Mouse (Mus musculus) macrophage (primary cell): ENCODE data around the gene Flad1. TPM values are rescaled to one million over a fixed set of nuclear protein-coding genes. Genes with fewer than 3 reads are reported as not detected.
A peak's percentile ranks its signal among the peaks of the same experiment; 100 is the strongest.

Experiments used
- H3K27ac ChIP-seq: fragments of 350-480 bp; formaldehyde crosslinking; 2 replicates; pipeline ENCODE4 v1.9.0; 2021
- H3K36me3 ChIP-seq: fragments of 350-480 bp; formaldehyde crosslinking; 2 replicates; pipeline ENCODE4 v1.9.0; 2021; ENCODE audit errors: inconsistent target
- H3K4me3 ChIP-seq: fragments of 350-480 bp; formaldehyde crosslinking; 2 replicates; pipeline ENCODE4 v1.9.0; 2021; ENCODE audit errors: inconsistent target
- H3K79me2 ChIP-seq: fragments of 350-480 bp; formaldehyde crosslinking; 2 replicates; pipeline ENCODE4 v1.9.0; 2021; ENCODE audit errors: inconsistent target
- WGBS: methylation state at CpG from one replicate; pipeline ENCODE4 v1.1.7; 2026; ENCODE audit warnings: inconsistent platforms; ENCODE audit not compliant: missing documents; 5-methylcytosine and 5-hydroxymethylcytosine counted together
- polyA plus RNA-seq: library from polyadenylated mRNA; stranded (reverse); fragments of 250-400 nt; gene quantifications from 3 replicates; pipeline ENCODE4 v1.2.4, GENCODE M21; 2018; ENCODE audit warnings: inconsistent platforms

Gene Flad1
- polyA plus RNA-seq, 1 experiment from 2014 or later: 11.3 TPM

DNA sequence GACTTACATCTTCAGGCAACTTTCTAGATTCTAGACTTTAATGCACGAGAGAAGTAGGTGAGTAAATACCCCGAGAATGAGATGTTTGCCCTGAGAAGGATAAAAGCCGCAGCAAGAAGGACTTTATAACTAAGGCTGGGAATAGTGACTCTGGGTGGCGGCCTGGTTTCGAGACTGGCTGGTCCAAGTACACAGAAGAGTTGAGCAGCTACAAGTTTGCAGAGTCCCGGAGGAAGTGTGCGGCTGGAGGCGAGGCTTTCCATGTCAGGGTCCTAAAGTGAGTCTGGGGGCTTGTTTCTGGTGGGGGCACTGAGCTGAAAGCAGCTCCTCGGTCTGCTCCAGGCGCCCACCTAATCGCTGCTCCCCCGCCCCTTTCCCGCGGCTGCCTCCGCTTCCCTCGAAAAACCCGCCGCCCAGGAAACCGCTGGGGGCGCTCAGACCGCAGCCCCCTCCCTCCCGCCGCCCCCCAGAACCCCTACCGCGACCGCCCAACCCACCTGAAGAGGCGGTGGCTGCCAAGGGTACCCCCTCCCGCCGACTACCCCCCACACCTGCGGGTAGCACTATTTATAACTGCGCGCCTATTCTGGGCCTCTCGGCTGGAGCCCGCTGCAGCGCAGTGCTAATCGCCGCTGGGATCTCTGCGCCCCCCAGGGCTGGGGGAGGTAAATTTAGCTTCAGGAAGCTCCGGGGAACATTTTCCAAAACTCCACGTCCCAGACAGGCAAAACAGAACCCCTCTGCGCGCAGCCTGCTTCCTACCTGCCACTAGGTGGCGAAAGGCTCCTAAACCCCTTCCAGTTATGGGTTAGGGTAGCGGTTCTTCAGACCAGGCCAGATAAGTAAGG, 15.6 kb downstream of the Flad1 start:
- Histone ChIP-seq H3K79me2 (peaks cover 20% of the 10 kb centered on the region), H3K4me3 (peak overlapping the region; percentile 85), H3K36me3 (no peaks in the 10 kb centered on the region; the same call in 1 of the 2 replicates), H3K27ac (no peak overlapping the region)
- 4% methylated on average over 37 of the region's 44 CpGs for WGBS

GRCm38 (mm10) chr3:89395419-89395805, 16.3 kb downstream of the Flad1 start:
- Histone ChIP-seq H3K4me3 (peak overlapping the region; percentile 85), H3K27ac (peak overlapping the region; percentile 96), H3K36me3 (no peaks in the 10 kb centered on the region; the same call in 1 of the 2 replicates), H3K79me2 (peaks cover 27% of the 10 kb centered on the region)
- WGBS: 9% methylated on average over 10 of the region's 10 CpGs

DNA sequence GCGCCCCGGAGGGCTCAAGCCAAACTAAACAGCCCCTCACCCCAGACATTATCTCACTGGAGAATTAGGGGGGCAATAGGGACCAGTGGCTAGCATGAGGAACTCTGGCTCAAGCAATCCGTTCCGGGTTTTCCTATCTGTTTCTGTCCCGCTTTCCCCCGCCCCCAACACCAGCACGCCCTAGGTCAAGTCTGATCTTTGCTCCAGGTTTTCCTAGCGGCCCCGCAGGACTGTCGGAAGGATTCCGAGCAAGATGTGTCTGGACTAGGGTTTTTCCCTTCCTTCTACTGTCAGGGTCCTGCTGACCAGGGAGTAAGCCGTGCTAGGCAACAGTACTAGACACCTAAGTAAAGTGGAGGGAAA, 16.8 kb downstream of the Flad1 start:
- peaks cover 32% of the 10 kb centered on the region for H3K79me2 ChIP-seq
- 0% methylated on average over 11 of the region's 12 CpGs for WGBS
- H3K36me3 ChIP-seq: no peaks in the 10 kb centered on the region; the same call in 1 of the 2 replicates
- peak overlapping the region; percentile 85 for H3K4me3 ChIP-seq
- peak overlapping the region; percentile 96 for H3K27ac ChIP-seq

DNA sequence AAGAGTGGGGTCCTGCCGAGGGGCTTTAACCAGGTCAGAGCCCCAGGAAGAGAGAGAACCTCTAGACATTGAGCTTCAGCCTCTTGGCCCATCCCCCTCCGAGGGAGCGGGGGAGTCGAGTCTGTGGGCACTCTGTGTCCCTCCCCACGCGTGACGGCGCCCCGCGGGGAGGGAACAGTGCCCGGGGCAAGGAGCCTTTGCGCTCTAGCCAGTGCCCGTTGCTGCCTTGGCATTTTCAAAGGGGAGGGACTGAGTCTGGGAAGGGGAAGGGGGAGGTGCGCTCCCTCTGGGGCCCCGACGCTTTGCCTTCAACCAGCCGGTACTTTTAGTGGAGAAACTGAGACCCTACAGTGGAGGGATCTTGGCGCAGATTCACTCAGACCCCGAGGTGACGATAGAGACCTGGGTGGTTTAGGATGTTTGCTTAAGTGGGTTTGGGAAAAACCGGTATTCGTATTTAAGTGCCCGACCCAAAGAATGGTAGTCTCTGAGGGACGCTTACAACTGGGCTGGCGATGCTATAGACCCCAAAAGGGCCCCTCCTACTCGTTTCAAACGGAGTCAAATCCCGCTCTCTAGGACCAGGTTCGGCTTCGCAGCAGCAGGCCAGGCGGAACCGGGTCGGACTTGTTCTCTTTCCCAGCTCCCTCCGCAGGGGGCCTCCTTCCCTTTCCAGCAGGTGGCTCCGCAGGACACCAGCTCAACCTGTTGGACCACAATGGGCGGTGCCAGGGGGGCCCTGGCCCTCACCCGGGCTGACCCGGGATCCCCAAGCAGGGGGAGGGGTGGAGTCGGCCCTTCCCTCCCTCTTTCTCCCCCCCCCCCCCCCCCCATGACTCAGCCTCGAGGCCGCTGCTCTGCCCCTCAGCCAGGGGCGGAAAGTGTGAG, 17.4 kb downstream of the Flad1 start, which contains the start of gene Zbtb7b:
Zbtb7b (minus strand) TSS at position 771 of the 888 bp plus-strand sequence.
- Histone ChIP-seq H3K4me3 (peak within 1 kb of the TSS; percentile 85), H3K79me2 (peaks cover 38% of the 10 kb centered on the region), H3K27ac (peak within 1 kb of the TSS; percentile 96), H3K36me3 (no peaks in the 10 kb centered on the region; the same call in 1 of the 2 replicates)
- under 1% methylated on average over 40 of the region's 42 CpGs for WGBS

GRCm38 (mm10) chr3:89393605-89394004, 18.1 kb downstream of the Flad1 start:
- Histone ChIP-seq H3K36me3 (no peaks in the 10 kb centered on the region), H3K27ac (peak overlapping the region; percentile 96), H3K79me2 (peaks cover 43% of the 10 kb centered on the region), H3K4me3 (peak overlapping the region; percentile 85)
- whole genome bisulfite sequencing: 5% methylated on average over 15 of the region's 15 CpGs

DNA sequence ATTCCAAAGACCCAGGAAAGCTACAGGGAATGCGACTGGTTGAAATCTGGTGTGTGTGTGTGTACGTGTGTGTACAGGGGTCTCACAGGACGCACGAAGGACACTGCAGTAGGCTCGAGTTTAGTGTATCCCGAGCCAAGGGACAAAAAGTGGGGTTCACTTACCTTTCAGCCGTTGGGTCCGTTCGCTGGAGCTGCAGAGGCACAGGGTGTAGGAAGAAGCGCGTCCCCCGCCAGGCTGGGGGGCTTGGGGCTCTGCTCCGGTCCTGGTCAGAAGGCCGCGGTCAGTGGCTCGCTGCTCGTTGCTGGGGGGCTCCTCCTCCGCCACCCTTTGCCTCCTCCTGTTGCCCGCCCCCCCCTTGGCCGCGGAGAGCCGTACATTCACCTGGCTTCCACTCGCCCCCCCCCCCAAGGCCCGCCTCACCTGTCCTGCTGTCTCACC, 18.8 kb downstream of the Flad1 start:
- WGBS: 0% methylated on average over 19 of the region's 24 CpGs
- Histone ChIP-seq H3K27ac (peak overlapping the region; percentile 96), H3K4me3 (peak overlapping the region; percentile 85), H3K79me2 (peaks cover 50% of the 10 kb centered on the region), H3K36me3 (no peaks in the 10 kb centered on the region)

- Histone ChIP-seq H3K4me3 (peak overlapping the region; percentile 85), H3K79me2 (peaks cover 60% of the 10 kb centered on the region), H3K27ac (peak overlapping the region; percentile 96), H3K36me3 (no peaks in the 10 kb centered on the region)
- WGBS: 1% methylated on average over 47 of the region's 56 CpGs
Measured at GRCm38 (mm10) chr3:89391663-89392511, 19.8 kb downstream of the Flad1 start.

DNA sequence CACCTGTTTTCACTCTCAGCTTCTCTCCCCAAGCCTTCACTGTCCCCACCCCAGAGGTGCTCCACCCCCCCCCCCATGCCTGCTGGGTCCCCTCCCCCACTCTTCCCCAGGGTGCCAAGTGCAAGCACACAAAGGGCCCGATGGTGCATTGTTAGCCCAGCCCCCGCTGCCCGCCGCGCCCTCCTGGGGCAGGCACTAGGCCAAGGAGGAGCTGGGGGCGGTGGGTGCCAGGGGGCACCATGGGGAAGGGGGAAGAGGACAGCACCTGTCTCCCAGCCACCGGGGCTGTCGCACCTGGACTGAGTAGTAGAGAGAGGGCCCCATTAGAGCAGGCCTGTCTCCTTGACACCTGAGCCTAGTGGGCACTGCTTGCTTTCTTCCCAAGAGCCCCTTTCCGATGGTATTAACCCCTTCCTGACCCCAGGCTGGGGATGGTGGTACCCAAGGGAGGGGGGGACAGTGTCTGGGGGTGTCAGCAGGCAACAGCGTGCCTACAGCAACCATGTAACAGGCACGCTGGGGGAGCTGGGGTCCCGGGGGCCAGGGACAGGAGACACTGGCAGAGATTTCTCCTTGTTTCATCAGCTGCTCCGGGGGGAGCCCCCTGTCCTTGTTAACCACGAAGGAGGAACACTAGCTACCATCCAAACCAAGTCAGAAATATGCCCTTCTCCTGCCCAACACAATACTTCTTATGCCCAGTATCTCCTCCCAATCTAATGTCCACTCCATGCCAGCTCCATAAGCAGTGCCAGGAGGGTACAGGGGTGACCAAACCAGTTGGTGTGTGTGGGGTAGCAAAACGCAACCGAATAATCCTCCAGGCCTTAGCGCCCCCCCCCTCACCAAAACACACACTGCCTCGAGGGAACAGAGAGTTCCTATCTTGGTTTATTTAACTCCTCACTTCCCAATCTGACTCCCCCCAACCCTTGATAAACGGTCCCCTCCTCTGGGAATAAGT, 20.7 kb downstream of the Flad1 start:
- no peaks in the 10 kb centered on the region for H3K36me3 ChIP-seq
- H3K27ac ChIP-seq: peak overlapping the region; percentile 96
- H3K79me2 ChIP-seq: peaks cover 70% of the 10 kb centered on the region
- peak overlapping the region; percentile 85 for H3K4me3 ChIP-seq
- whole genome bisulfite sequencing: 25% methylated on average over 16 of the region's 19 CpGs

GRCm38 (mm10) chr3:89390111-89390515, 21.6 kb downstream of the Flad1 start:
- no peaks in the 10 kb centered on the region for H3K36me3 ChIP-seq
- H3K79me2 ChIP-seq: peaks cover 78% of the 10 kb centered on the region
- WGBS: 40% methylated on average over 5 of the region's 5 CpGs
- peak overlapping the region; percentile 96 for H3K27ac ChIP-seq
- no peak overlapping the region; the same call in 1 of the 2 replicates for H3K4me3 ChIP-seq

DNA sequence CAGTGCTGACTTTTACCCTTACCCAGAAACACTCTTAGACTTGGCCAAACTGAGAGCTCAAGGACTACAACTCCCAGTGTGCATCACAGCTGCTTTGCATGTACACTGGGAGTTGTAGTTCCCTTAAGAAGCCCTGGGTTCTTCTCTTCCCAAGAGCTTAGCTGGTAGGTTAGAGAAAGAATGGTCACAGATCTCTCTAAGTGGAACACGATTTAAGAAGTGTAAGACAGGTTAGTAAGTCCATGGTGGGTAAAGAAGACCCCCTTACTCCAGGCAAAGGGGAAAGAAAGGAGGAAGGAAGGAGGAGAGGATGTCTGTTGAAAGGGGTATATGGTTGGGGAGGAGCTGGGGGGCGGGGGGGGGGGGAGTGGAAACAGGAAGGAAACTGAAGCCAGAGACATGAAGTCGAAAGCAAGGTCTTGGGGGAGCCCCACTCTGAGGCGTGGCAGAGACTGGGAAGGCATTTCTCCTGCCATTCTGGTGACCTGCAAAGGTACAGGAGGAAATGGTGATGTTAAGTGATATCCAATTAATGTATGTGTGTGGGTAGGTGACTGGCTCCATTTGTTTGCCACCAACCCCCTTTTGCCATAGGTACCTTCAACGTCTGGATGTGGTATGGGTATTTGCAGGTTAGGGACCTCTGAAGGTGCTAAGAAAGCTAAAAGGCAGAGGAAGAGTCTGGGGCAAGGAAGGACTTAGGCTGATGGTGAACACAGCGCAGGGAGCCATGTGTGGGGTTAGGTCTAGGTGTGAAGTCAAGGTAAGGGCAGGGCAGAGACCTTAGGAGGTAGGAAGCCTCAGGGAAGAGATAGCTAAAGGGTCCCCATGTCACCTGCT, 22.5 kb downstream of the Flad1 start:
- WGBS: 26% methylated on average over 6 of the region's 6 CpGs
- no peaks in the 10 kb centered on the region for H3K36me3 ChIP-seq
- peaks cover 88% of the 10 kb centered on the region for H3K79me2 ChIP-seq
- H3K4me3 ChIP-seq: peak overlapping the region; percentile 2; the same call in 1 of the 2 replicates
- peak overlapping the region; percentile 96 for H3K27ac ChIP-seq

- no peak overlapping the region for H3K4me3 ChIP-seq
- peak overlapping the region; percentile 96 for H3K27ac ChIP-seq
Measured at GRCm38 (mm10) chr3:89388134-89388881, 23.4 kb downstream of the Flad1 start.

GRCm38 (mm10) chr3:89387632-89388031, 24.0 kb downstream of the Flad1 start:
- 34% methylated on average over 11 of the region's 11 CpGs for WGBS
- H3K36me3 ChIP-seq: no peaks in the 10 kb centered on the region; the same call in 1 of the 2 replicates
- H3K27ac ChIP-seq: peak overlapping the region; percentile 19
- no peak overlapping the region for H3K4me3 ChIP-seq
- H3K79me2 ChIP-seq: peaks cover 98% of the 10 kb centered on the region

More at GRCm38 (mm10) chr3:89388134-89388881, 23.4 kb downstream of the Flad1 start:
- Histone ChIP-seq H3K79me2 (peaks cover 96% of the 10 kb centered on the region), H3K36me3 (no peaks in the 10 kb centered on the region)
- WGBS: 48% methylated on average over 11 of the region's 11 CpGs
